Mouse (Mus musculus) E14TG2a.4 (cell line): ENCODE results near the gene Pcmt1.

Experiments
- CTCF ChIP-seq: conservative IDR thresholded peaks from 2 replicates; pipeline ENCODE4 v1.5.1; 2014; ENCODE audit warnings: low read length
- NANOG ChIP-seq: IDR thresholded peaks from 2 replicates; pipeline ENCODE4 v1.6.1; 2014; ENCODE audit warnings: borderline replicate concordance, low read length, mixed read lengths
- POU5F1 ChIP-seq: IDR thresholded peaks from 2 replicates; pipeline ENCODE4 v1.6.1; 2014; ENCODE audit warnings: low read length, borderline replicate concordance

DNA sequence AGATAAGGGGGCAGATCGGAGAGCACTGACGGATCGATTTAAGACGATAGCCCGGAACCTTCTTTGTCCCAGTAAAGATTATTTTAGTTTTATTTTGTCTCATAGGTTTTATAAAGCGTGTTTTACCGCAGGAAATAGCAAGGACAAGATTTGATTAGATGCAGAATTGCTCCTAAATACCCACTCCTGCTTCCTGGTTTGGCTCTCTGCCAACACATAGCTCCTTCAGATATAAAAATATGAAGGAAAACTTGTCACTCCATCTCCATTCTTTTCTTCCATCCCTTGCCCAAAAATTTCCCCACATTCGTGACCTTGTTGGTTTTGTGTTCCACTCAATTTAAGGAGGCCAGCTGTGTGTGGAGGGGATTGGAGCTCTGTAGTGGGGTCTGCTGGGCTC, 90.1 kb downstream of the Pcmt1 start:
- TF ChIP-seq CTCF, result no peak
- TF ChIP-seq POU5F1, result no peak
- TF ChIP-seq NANOG, result no peak
